Mouse (Mus musculus) heart, embryonic 16.5 days (tissue): ENCODE data around the gene Mettl7a2. TPM values are rescaled to one million over a fixed set of nuclear protein-coding genes. Genes with fewer than 3 reads are reported as not detected.
A peak's percentile ranks its signal among the peaks of the same experiment; 100 is the strongest.
"Not testable (repeated sequence)": the region's sequence is repeated elsewhere in the genome, so short reads cannot be mapped to it uniquely, and the experiment has no call there.

Experiments used
- ATAC-seq: fragments of 200-750 bp; cut with Nextera tagmentation; replicated peaks from 2 replicates; pipeline ENCODE4 v1.8.0; 2017; ENCODE audit warnings: moderate number of reproducible peaks; ENCODE audit not compliant: insufficient read depth, low FRiP score; ENCODE audit errors: extremely low read depth
- H3K27ac ChIP-seq: fragments of 300-500 bp; sonication (generic); 2 replicates; pipeline ENCODE4 v1.5.1; 2014; ENCODE audit warnings: mild to moderate bottlenecking, low read length, control low read depth, moderate library complexity
- H3K27me3 ChIP-seq: fragments of 300-500 bp; sonication (generic); 2 replicates; pipeline ENCODE4 v1.6.1; 2014; ENCODE audit warnings: low read length, mixed read lengths; ENCODE audit not compliant: control insufficient read depth, insufficient read depth
- H3K36me3 ChIP-seq: fragments of 300-500 bp; sonication (generic); 2 replicates; pipeline ENCODE4 v1.6.1; 2014; ENCODE audit not compliant: control insufficient read depth, insufficient read depth
- H3K4me1 ChIP-seq: fragments of 300-500 bp; sonication (generic); 2 replicates; pipeline ENCODE4 v1.6.1; 2014; ENCODE audit warnings: low read length, mixed read lengths; ENCODE audit not compliant: control insufficient read depth, insufficient read depth
- H3K4me2 ChIP-seq: fragments of 300-500 bp; sonication (generic); 2 replicates; pipeline ENCODE4 v1.6.1; 2014; ENCODE audit warnings: low read depth, mild to moderate bottlenecking, control low read depth, low read length
- H3K4me3 ChIP-seq: fragments of 300-500 bp; sonication (generic); 2 replicates; pipeline ENCODE4 v1.5.1; 2014; ENCODE audit warnings: mild to moderate bottlenecking, control low read depth, low read length
- H3K9ac ChIP-seq: fragments of 300-500 bp; sonication (generic); 2 replicates; pipeline ENCODE4 v1.6.1; 2014; ENCODE audit warnings: low read length, control low read depth
- H3K9me3 ChIP-seq: fragments of 300-500 bp; sonication (generic); replicated peaks from 2 replicates; pipeline ENCODE4 v1.6.1; 2016; ENCODE audit warnings: low read length; ENCODE audit not compliant: control insufficient read depth
- WGBS: fragments of 180-500 bp; shearing (Covaris S2); extraction: QIAGEN DNeasy Blood & Tissue Kit; methylation state at CpG from one replicate; pipeline ENCODE4 v1.1.7; 2014; 5-methylcytosine and 5-hydroxymethylcytosine counted together
- polyA plus RNA-seq: library from polyadenylated mRNA; unstranded; fragments of >200 nt; fragmentation: Nextera tagmentation; extraction: Ambion mirVana; gene quantifications from 2 replicates; pipeline ENCODE4 v1.2.1, GENCODE M21; 2015

Gene Mettl7a2
- polyA plus RNA-seq, 1 experiment from 2014 or later, result not detected

DNA sequence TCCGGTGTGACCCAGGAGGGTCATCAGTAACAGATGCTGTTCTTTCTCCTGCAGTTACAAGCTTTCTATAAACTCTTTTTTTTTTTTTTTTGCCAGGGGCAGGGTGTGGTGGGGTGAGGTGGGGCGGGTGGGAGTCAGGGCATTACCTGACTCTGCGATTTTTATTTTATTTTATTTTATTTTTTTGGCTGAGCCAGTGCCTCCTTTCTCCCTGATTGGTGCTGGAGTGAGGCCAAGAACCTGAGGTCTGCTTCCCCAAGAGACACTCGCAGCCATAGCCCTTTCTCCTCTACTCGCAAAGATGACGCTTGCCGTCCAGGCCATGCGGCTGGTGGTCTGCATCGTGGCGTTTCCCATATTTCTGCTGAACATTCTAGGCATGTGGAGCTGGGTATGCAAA, 18.4 kb upstream of the Mettl7a2 start, which contains the start of gene Mettl7a3:
TSS of gene Mettl7a3 (plus strand) at position 301 of the 400 bp plus-strand sequence.
- WGBS, result 77% methylated on average over 10 of the region's 10 CpGs
- Histone ChIP-seq H3K9me3 (no peaks in the 10 kb centered on the region), H3K27me3 (no peaks in the 10 kb centered on the region), H3K4me3 (no peak within 1 kb of the TSS), H3K4me1 (no peaks in the 10 kb centered on the region), H3K27ac (no peak within 1 kb of the TSS), H3K9ac (no peak within 1 kb of the TSS), H3K36me3 (no peaks in the 10 kb centered on the region), H3K4me2 (no peak within 1 kb of the TSS)
- ATAC-seq, result no peak

GRCm38 (mm10) chr15:100337328-100337727, 15.7 kb upstream of the Mettl7a2 start:
- not testable (repeated sequence) for H3K36me3 ChIP-seq, H3K4me2 ChIP-seq, H3K4me1 ChIP-seq, H3K9ac ChIP-seq, ATAC-seq, H3K9me3 ChIP-seq, H3K27ac ChIP-seq, H3K27me3 ChIP-seq, H3K4me3 ChIP-seq

DNA sequence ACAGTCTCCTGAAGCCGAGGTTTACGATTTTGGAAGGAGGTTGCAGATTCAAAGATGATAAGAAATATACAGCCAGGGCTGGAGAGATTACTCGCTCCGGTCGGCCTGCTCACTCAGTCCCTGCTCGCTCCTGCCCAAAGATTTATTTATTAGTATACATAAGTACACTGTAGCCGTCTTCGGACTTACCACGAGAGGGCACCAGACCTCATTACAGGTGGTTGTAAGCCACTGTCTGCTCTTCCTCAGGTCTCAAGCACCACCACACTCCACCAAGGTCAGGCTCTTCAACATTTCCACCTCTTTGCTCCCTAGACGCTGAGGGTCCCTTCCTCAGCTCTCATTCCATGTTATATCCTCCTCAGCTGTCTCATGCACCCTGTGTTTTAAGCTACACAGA, 15.2 kb upstream of the Mettl7a2 start:
- H3K4me3 ChIP-seq, ATAC-seq: not testable (repeated sequence)

DNA sequence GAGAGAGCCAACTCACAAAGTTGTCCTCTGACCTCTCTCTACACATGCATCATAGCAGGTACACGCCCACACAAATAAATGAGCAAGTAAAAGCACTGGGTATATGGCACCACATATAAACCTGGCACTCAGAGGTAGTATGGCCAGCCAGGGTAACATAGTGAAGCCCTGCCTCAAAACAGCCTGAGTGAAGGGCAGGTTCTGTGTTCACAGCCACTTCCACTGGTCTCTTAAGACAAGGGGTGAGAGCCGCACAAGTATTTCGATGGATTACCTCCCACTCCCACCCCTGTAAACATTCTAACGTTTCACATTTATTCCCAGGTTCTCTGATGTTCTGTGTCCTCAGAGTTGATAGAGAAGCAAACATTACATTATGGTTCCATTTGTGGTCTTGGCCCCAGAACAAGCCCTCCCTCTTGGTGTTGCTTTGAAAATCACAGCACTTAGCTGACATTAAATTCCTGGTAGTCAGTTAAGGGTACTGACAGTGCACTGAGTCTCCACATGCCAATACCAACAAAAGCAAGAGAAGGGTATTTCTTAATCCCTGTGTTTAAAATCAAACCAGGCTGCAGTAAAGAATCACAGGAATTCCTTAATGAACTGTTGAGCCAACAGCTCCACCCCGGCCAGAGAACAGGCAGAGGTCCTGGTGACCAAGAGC, 11.6 kb upstream of the Mettl7a2 start:
- not testable (repeated sequence) for H3K36me3 ChIP-seq, H3K9me3 ChIP-seq, H3K9ac ChIP-seq, H3K27ac ChIP-seq, H3K4me3 ChIP-seq, H3K4me2 ChIP-seq, H3K27me3 ChIP-seq, H3K4me1 ChIP-seq, ATAC-seq
- 62% methylated on average over 4 of the region's 5 CpGs for WGBS

More for the DNA sequence above, 15.2 kb upstream of the Mettl7a2 start:
- not testable (repeated sequence) for H3K4me2 ChIP-seq, H3K27ac ChIP-seq, H3K4me1 ChIP-seq, H3K27me3 ChIP-seq, H3K9me3 ChIP-seq, H3K9ac ChIP-seq, H3K36me3 ChIP-seq
- WGBS, result 27% methylated on average over 8 of the region's 10 CpGs

GRCm38 (mm10) chr15:100345484-100345883, 7.5 kb upstream of the Mettl7a2 start:
- no peak overlapping the region for H3K4me2 ChIP-seq
- peaks cover 4% of the 10 kb centered on the region for H3K4me1 ChIP-seq
- H3K4me3 ChIP-seq, result no peak overlapping the region
- H3K27ac ChIP-seq, result no peak overlapping the region
- peaks cover 4% of the 10 kb centered on the region; the same call in 1 of the 2 replicates for H3K9me3 ChIP-seq
- no peak for ATAC-seq
- no peak overlapping the region for H3K9ac ChIP-seq
- no peaks in the 10 kb centered on the region for H3K36me3 ChIP-seq
- no peaks in the 10 kb centered on the region for H3K27me3 ChIP-seq

- ATAC-seq, result no peak
- no peaks in the 10 kb centered on the region for H3K36me3 ChIP-seq
- H3K27me3 ChIP-seq, result no peaks in the 10 kb centered on the region
- 76% methylated on average over 14 of the region's 14 CpGs for whole genome bisulfite sequencing
- H3K4me3 ChIP-seq, result no peak overlapping the region
- no peak overlapping the region for H3K9ac ChIP-seq
- H3K4me2 ChIP-seq, result no peak overlapping the region
- H3K27ac ChIP-seq, result no peak overlapping the region
- peaks cover 4% of the 10 kb centered on the region; the same call in 1 of the 2 replicates for H3K9me3 ChIP-seq
- H3K4me1 ChIP-seq, result peaks cover 11% of the 10 kb centered on the region
Observed at GRCm38 (mm10) chr15:100346761-100347160, 6.2 kb upstream of the Mettl7a2 start.

GRCm38 (mm10) chr15:100349496-100349895, 3.5 kb upstream of the Mettl7a2 start:
- no peaks in the 10 kb centered on the region for H3K36me3 ChIP-seq
- no peak for ATAC-seq
- H3K27me3 ChIP-seq, result no peaks in the 10 kb centered on the region
- no peak overlapping the region for H3K4me2 ChIP-seq
- no peak overlapping the region for H3K27ac ChIP-seq
- H3K9ac ChIP-seq, result no peak overlapping the region
- peaks cover 13% of the 10 kb centered on the region for H3K4me1 ChIP-seq
- peaks cover 4% of the 10 kb centered on the region; the same call in 1 of the 2 replicates for H3K9me3 ChIP-seq
- H3K4me3 ChIP-seq, result no peak overlapping the region
- WGBS, result 26% methylated on average over 2 of the region's 2 CpGs

DNA sequence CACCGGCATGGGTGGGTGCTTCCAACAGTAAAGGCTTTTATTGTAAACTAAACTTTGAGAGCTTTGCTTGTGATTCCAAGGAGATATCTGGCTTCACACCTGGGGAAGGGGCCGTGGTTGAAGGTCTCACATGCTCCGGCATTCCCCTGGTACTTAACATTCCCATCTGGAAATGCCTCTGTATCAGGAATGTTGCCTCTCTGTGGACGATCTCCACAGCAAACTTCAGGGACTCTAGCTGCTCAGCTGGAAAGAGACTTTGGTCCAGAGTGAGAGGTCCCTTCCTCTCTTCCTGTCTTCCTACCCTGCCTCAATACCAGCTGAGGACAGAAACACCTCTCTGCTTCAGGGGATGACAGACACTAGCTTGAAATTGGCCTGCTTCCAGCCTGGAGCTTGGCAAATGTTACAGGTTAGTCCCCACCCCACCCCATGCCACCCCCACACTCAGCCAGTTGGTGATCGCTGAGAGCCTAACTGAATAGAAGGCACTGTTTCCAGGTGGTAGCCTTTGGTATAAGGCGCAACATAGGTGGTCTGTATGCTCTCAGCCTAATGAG, 1.4 kb upstream of the Mettl7a2 start:
- no peak for ATAC-seq
- Histone ChIP-seq H3K27me3 (no peaks in the 10 kb centered on the region), H3K4me3 (no peak overlapping the region), H3K36me3 (no peaks in the 10 kb centered on the region), H3K9me3 (no peaks in the 10 kb centered on the region), H3K4me2 (peak overlapping the region; percentile 12; the same call in 1 of the 2 replicates), H3K9ac (no peak overlapping the region; the same call in 1 of the 2 replicates), H3K27ac (no peak overlapping the region), H3K4me1 (peaks cover 13% of the 10 kb centered on the region)
- WGBS, result 38% methylated on average over 6 of the region's 6 CpGs

DNA sequence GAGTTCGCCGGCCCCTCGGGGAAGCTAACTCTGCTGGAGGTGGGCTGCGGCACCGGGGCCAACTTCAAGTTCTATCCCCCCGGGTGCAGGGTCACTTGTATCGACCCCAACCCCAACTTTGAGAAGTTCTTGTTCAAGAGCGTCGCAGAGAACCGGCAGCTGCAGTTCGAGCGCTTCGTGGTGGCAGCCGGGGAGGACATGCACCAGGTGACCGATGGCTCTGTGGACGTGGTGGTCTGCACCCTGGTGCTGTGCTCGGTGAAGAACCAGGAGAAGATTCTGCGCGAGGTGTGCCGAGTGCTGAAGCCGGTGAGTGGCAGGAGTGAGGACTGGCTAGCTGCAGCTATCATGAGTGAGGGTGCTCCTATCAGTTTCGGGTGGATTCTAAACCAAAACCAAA, 399 bp downstream of the Mettl7a2 start:
- H3K36me3 ChIP-seq, ATAC-seq, H3K9ac ChIP-seq, H3K27me3 ChIP-seq, H3K4me2 ChIP-seq, H3K4me3 ChIP-seq, H3K27ac ChIP-seq, H3K9me3 ChIP-seq: not testable (repeated sequence)
- 86% methylated on average over 12 of the region's 22 CpGs for WGBS
- H3K4me1 ChIP-seq, result peaks cover 13% of the 10 kb centered on the region
